Mouse (Mus musculus) forebrain, embryonic 13.5 days (tissue): ENCODE results near the gene Adipor2. TPM values are rescaled to one million over a fixed set of nuclear protein-coding genes. Genes with fewer than 3 reads are reported as not detected.

ENCODE experiments used
- ATAC-seq: fragments of 200-750 bp; cut with Nextera tagmentation; 2 replicates; pipeline ENCODE4 v1.8.0; 2017
- H3K27ac ChIP-seq: fragments of 300-500 bp; sonication (generic); 2 replicates; pipeline ENCODE4 v1.5.1; 2015; ENCODE audit warnings: inconsistent platforms, mild to moderate bottlenecking, moderate library complexity
- H3K27me3 ChIP-seq: fragments of 300-500 bp; sonication (generic); 2 replicates; pipeline ENCODE4 v1.6.1; 2015; ENCODE audit warnings: mild to moderate bottlenecking, inconsistent platforms
- H3K36me3 ChIP-seq: fragments of 300-500 bp; sonication (generic); 2 replicates; pipeline ENCODE4 v1.6.1; 2015; ENCODE audit warnings: mild to moderate bottlenecking, inconsistent platforms; ENCODE audit not compliant: poor library complexity, severe bottlenecking
- H3K4me1 ChIP-seq: fragments of 300-500 bp; sonication (generic); 2 replicates; pipeline ENCODE4 v1.6.1; 2015; ENCODE audit warnings: inconsistent platforms
- H3K4me2 ChIP-seq: fragments of 300-500 bp; sonication (generic); 2 replicates; pipeline ENCODE4 v1.6.1; 2015; ENCODE audit warnings: inconsistent platforms, mild to moderate bottlenecking, moderate library complexity
- H3K4me3 ChIP-seq: fragments of 300-500 bp; sonication (generic); 2 replicates; pipeline ENCODE4 v1.5.1; 2015; ENCODE audit warnings: mild to moderate bottlenecking, inconsistent platforms
- H3K9ac ChIP-seq: fragments of 300-500 bp; sonication (generic); 2 replicates; pipeline ENCODE4 v1.6.1; 2015; ENCODE audit warnings: mild to moderate bottlenecking, inconsistent platforms
- H3K9me3 ChIP-seq: fragments of 300-500 bp; sonication (generic); replicated peaks from 2 replicates; pipeline ENCODE4 v1.6.1; 2016; ENCODE audit warnings: inconsistent platforms
- WGBS: fragments of 180-500 bp; shearing (Covaris S2); methylation state at CpG from one replicate; pipeline ENCODE4 v1.1.7; 2015; 5-methylcytosine and 5-hydroxymethylcytosine counted together
- polyA plus RNA-seq: library from polyadenylated mRNA; unstranded; fragments of >200 nt; fragmentation: Nextera tagmentation; extraction: Ambion mirVana; gene quantifications from 2 replicates; pipeline ENCODE4 v1.2.1, GENCODE M21; 2015

The Adipor2 gene
- 38.3 and 43.1 TPM in 2 replicates for polyA plus RNA-seq

GRCm38 (mm10) chr6:119417354-119417753 lies at the start of gene Adipor2:
Adipor2 (minus strand) TSS chr6:119417704.
- Histone ChIP-seq H3K9me3 (no peaks in the 10 kb centered on the region), H3K4me2 (peak within 1 kb of the TSS; percentile 36), H3K9ac (no peak within 1 kb of the TSS), H3K27me3 (no peaks in the 10 kb centered on the region), H3K4me1 (peaks cover 14% of the 10 kb centered on the region), H3K4me3 (peak within 1 kb of the TSS; percentile 12; the same call in 1 of the 2 replicates), H3K27ac (peak within 1 kb of the TSS; percentile 12; the same call in 1 of the 2 replicates), H3K36me3 (no peaks in the 10 kb centered on the region)
- 5% methylated on average over 12 of the region's 12 CpGs for WGBS
- no peak for ATAC-seq

- Histone ChIP-seq H3K4me2 (no peak overlapping the region), H3K36me3 (no peaks in the 10 kb centered on the region), H3K4me3 (no peak overlapping the region), H3K4me1 (no peaks in the 10 kb centered on the region), H3K9me3 (no peaks in the 10 kb centered on the region), H3K27me3 (no peaks in the 10 kb centered on the region), H3K9ac (no peak overlapping the region), H3K27ac (no peak overlapping the region)
- no peak for ATAC-seq
- 88% methylated on average over 1 of the region's 1 CpGs for WGBS
Measured at GRCm38 (mm10) chr6:119466161-119466560, 48.7 kb upstream of the Adipor2 start.

GRCm38 (mm10) chr6:119460391-119460790 lies 42.9 kb upstream of the Adipor2 start:
- Histone ChIP-seq H3K4me2 (no peak overlapping the region), H3K4me3 (no peak overlapping the region), H3K27me3 (no peaks in the 10 kb centered on the region), H3K36me3 (no peaks in the 10 kb centered on the region), H3K4me1 (no peaks in the 10 kb centered on the region), H3K9me3 (no peaks in the 10 kb centered on the region), H3K9ac (no peak overlapping the region), H3K27ac (no peak overlapping the region)
- 89% methylated on average over 5 of the region's 5 CpGs for WGBS
- no peak for ATAC-seq

- ATAC-seq = no peak
- no peak overlapping the region for H3K27ac ChIP-seq
- WGBS = 89% methylated on average over 4 of the region's 4 CpGs
- H3K27me3 ChIP-seq = no peaks in the 10 kb centered on the region
- H3K4me2 ChIP-seq = no peak overlapping the region
- H3K36me3 ChIP-seq = no peaks in the 10 kb centered on the region
- no peak overlapping the region for H3K9ac ChIP-seq
- H3K9me3 ChIP-seq = no peaks in the 10 kb centered on the region
- no peak overlapping the region for H3K4me3 ChIP-seq
- no peaks in the 10 kb centered on the region for H3K4me1 ChIP-seq
Measured at GRCm38 (mm10) chr6:119459041-119459440, 41.5 kb upstream of the Adipor2 start.

- Histone ChIP-seq H3K4me1 (no peaks in the 10 kb centered on the region; the same call in 1 of the 2 replicates), H3K27ac (no peak overlapping the region), H3K36me3 (no peaks in the 10 kb centered on the region), H3K9ac (no peak overlapping the region), H3K4me2 (no peak overlapping the region), H3K27me3 (no peaks in the 10 kb centered on the region), H3K4me3 (no peak overlapping the region), H3K9me3 (no peaks in the 10 kb centered on the region)
- ATAC-seq = no peak
- 69% methylated on average over 8 of the region's 8 CpGs for WGBS
Measured at GRCm38 (mm10) chr6:119458166-119458565, 40.7 kb upstream of the Adipor2 start.

GRCm38 (mm10) chr6:119451981-119452499 lies 34.5 kb upstream of the Adipor2 start:
- peak overlapping the region; percentile 37 for H3K4me3 ChIP-seq
- H3K27ac ChIP-seq = peak overlapping the region; percentile 93
- peak overlapping the region; percentile 75 for H3K4me2 ChIP-seq
- no peaks in the 10 kb centered on the region for H3K36me3 ChIP-seq
- peak; percentile 85 for ATAC-seq
- no peaks in the 10 kb centered on the region for H3K27me3 ChIP-seq
- peak overlapping the region; percentile 68 for H3K9ac ChIP-seq
- H3K4me1 ChIP-seq = peaks cover 43% of the 10 kb centered on the region
- under 1% methylated on average over 15 of the region's 15 CpGs for WGBS
- no peaks in the 10 kb centered on the region for H3K9me3 ChIP-seq

GRCm38 (mm10) chr6:119450965-119451943 lies 33.8 kb upstream of the Adipor2 start:
- Histone ChIP-seq H3K9ac (peak overlapping the region; percentile 28; the same call in 1 of the 2 replicates), H3K9me3 (no peaks in the 10 kb centered on the region), H3K36me3 (no peaks in the 10 kb centered on the region), H3K4me1 (peaks cover 43% of the 10 kb centered on the region), H3K27ac (peak overlapping the region; percentile 93), H3K27me3 (no peaks in the 10 kb centered on the region), H3K4me3 (peak overlapping the region; percentile 37; the same call in 1 of the 2 replicates), H3K4me2 (peak overlapping the region; percentile 75)
- ATAC-seq = no peak
- 46% methylated on average over 14 of the region's 14 CpGs for WGBS

GRCm38 (mm10) chr6:119449060-119449499 lies 31.6 kb upstream of the Adipor2 start:
- Histone ChIP-seq H3K9me3 (no peaks in the 10 kb centered on the region), H3K9ac (peak overlapping the region; percentile 56), H3K4me3 (peak overlapping the region; percentile 29), H3K4me1 (peaks cover 43% of the 10 kb centered on the region), H3K27ac (no peak overlapping the region), H3K27me3 (no peaks in the 10 kb centered on the region), H3K36me3 (no peaks in the 10 kb centered on the region), H3K4me2 (peak overlapping the region; percentile 61)
- WGBS = 5% methylated on average over 20 of the region's 23 CpGs
- ATAC-seq = no peak

- H3K27ac ChIP-seq = no peak overlapping the region
- H3K4me2 ChIP-seq = peak overlapping the region; percentile 61
- H3K27me3 ChIP-seq = no peaks in the 10 kb centered on the region
- 8% methylated on average over 18 of the region's 18 CpGs for WGBS
- H3K9me3 ChIP-seq = no peaks in the 10 kb centered on the region
- no peak for ATAC-seq
- peaks cover 47% of the 10 kb centered on the region for H3K4me1 ChIP-seq
- peak overlapping the region; percentile 56 for H3K9ac ChIP-seq
- H3K4me3 ChIP-seq = peak overlapping the region; percentile 29
- no peaks in the 10 kb centered on the region for H3K36me3 ChIP-seq
Measured at GRCm38 (mm10) chr6:119448321-119449059, 31.0 kb upstream of the Adipor2 start.

- Histone ChIP-seq H3K4me2 (no peak overlapping the region), H3K9me3 (no peaks in the 10 kb centered on the region), H3K9ac (no peak overlapping the region), H3K27me3 (no peaks in the 10 kb centered on the region), H3K27ac (no peak overlapping the region), H3K4me1 (peaks cover 33% of the 10 kb centered on the region), H3K36me3 (no peaks in the 10 kb centered on the region), H3K4me3 (no peak overlapping the region)
- ATAC-seq = no peak
- WGBS = 78% methylated on average over 11 of the region's 11 CpGs
Measured at GRCm38 (mm10) chr6:119445671-119446607, 28.4 kb upstream of the Adipor2 start.
